Mouse (Mus musculus) lung, postnatal 10 days (tissue): ENCODE measurements around the gene Olfr509.
"Not testable (repeated sequence)": the region's sequence is repeated elsewhere in the genome, so short reads cannot be mapped to it uniquely, and the experiment has no call there.

ENCODE experiments used
- DNase-seq: peaks from one replicate; pipeline ENCODE4 v3.0.0; 2021

The Olfr509 gene

GRCm38 (mm10) chr7:108651806-108652205 lies at the start of gene Olfr509:
Gene Olfr509 (minus strand): TSS chr7:108651906.
- DNase-seq = no peak

DNA sequence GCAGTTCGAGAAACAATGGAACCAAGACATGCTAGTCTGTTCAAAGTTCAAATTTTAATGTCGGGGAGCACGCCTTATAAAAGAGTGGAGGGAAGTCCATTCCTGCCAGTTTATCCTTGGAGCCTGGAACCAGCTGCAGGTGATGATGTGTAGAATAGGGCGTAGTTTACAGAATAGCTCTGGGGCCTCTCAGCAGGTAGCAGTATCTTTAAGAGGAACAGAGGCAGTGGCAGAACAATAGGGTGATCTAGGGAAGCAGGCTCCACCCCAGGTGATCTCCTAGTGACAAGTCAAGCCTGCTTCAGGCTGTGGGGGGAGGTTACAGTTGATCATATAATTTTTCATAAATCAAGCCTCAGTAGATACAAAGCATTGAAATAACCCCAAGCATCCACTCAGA lies 27.2 kb upstream of the Olfr509 start:
- DNase-seq = no peak

DNA sequence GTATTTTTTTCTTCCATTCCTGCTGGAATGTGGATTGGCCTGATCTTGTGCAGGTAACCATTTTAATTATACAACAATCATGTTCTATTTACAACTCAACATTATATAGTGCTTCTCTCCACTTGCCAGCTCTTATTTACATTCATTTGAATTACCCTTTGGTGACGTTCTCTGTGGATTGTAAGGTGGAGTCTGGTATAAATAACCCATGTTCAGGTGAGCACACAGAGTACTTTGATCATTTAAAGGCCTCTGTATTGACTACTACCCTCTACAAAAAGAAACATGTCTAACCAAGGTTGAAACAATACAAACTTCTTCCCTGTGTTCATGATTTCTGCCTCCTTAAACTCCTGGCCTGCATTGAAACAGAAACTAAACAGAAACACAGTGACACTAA lies 19.4 kb upstream of the Olfr509 start:
- no peak for DNase-seq

DNA sequence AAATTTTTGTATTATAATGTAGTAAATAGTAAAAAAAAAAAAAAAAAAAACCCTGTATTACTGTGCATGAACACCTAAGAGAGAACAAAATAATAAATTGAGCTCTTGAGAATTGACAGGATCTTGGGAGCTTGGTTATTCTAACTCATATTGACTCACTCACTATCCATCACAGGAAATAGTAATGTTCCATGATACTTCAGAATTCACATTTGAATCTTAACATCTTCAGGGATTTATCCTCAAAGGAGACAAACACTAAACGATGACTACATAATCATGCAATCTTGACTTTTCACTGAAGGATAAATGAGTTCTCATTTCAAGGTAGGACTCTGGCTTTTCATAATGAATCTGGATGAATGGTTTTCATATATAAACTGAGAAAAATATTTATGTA lies 14.4 kb upstream of the Olfr509 start, which contains the start of gene Olfr510:
Gene Olfr510, plus strand, starts transcription at position 301 of the 400 bp plus-strand sequence.
- no peak for DNase-seq

GRCm38 (mm10) chr7:108662419-108662818 lies 10.7 kb upstream of the Olfr509 start:
- DNase-seq = no peak

DNA sequence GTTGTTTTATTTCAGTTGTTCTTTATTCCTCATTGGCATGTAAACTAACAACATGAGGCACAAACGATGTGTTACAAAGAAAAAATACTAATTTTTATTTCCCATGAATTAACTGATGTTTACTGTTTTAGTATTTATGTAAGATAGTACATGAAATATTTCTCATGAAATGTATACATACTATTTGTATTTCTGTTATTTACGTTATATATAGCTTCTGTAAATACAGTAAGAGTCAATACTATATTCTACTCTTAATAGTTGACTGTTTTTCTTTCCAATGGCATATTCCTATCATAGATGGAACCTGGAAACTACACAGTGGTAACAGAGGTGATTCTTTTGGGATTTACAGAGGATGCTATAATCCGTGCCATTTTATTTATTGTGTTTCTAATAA lies 22.0 kb downstream of the Olfr509 start, which contains the start of gene Olfr508:
Gene Olfr508, plus strand, starts transcription at position 301 of the 400 bp plus-strand sequence.
- DNase-seq = no peak

GRCm38 (mm10) chr7:108621514-108621913 lies 30.2 kb downstream of the Olfr509 start, which contains the start of gene Olfr507:
Gene Olfr507 (plus strand): TSS chr7:108621814.
- no peak for DNase-seq

GRCm38 (mm10) chr7:108616781-108617180 lies 34.9 kb downstream of the Olfr509 start:
- not testable (repeated sequence) for DNase-seq

DNA sequence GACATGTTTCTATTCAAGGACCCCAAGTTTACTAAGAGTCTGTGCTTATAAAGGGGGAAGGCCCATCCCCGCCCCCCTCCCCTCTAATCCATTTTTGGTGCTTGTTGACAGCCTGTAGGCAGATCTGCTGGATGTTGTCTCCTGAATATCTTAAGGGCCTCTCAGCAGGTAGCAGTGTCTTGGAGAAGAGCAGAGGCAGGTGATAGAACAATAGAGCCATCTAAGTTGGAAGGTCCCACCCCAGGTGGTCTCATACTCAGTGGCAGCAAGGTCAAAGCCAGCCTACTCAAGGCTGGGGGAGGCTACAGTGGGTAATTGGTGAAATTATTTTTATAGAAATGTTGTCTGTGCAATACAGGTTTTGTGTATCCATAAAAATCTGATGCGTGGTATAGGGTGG lies 37.6 kb downstream of the Olfr509 start:
- DNase-seq = no peak

- no peak for DNase-seq
Measured at GRCm38 (mm10) chr7:108610487-108610886, 41.2 kb downstream of the Olfr509 start, which contains the start of gene Olfr506. Gene Olfr506 (plus strand): TSS chr7:108610787.

GRCm38 (mm10) chr7:108601916-108602315 lies 49.8 kb downstream of the Olfr509 start:
- DNase-seq = not testable (repeated sequence)
